In genomic region chr11:74468195-74468594, GRCm38 (mm10) we compare ENCODE assay signal across 8 mouse cellular contexts.
DNase-seq lines count a peak whose midpoint lies in the region; ATAC-seq lines count a peak whose summit lies in the region.

No protein-coding gene starts in this region.

- H3K27me3 ChIP-seq in heart, embryonic 10.5 days (ENCODE audit: insufficient read depth, poor library complexity, severe bottlenecking) = no peaks in the 10 kb centered on the region
- no peaks in the 10 kb centered on the region for H3K27me3 ChIP-seq in midbrain, embryonic 15.5 days (replicated peaks)

- peak overlapping the region; percentile 70; the same call in 1 of the 2 replicates for H3K27ac ChIP-seq in heart, embryonic 10.5 days
- H3K27ac ChIP-seq in midbrain, embryonic 15.5 days = peak overlapping the region; percentile 56; the same call in 1 of the 2 replicates

- intact Hi-C loops in heart, postnatal 10 days (cut with DNase I) = loop anchor here (5.0 kb wide), 1 partner anchor 66 kb away; no protein-coding TSS in a partner anchor

- H3K4me1 ChIP-seq in heart, embryonic 10.5 days = peaks cover 52% of the 10 kb centered on the region
- H3K4me1 ChIP-seq in midbrain, embryonic 15.5 days = peaks cover 21% of the 10 kb centered on the region

- DNase-seq in heart, embryonic 10.5 days (ENCODE audit: low spot score) = no peak
- no peak for DNase-seq in heart, adult 8-10 months (ENCODE audit: low spot score)
- DNase-seq in embryo, embryonic 10.5 days (ENCODE audit: low spot score) = peak; percentile 38
- DNase-seq in heart, postnatal 10 days = peak; percentile 58 to 62
- DNase-seq in layer of hippocampus, adult 11-12 months (ENCODE audit: low spot score) = no peak
- DNase-seq in c-Kit-positive CD71-positive TER-119-positive erythroid progenitor cells, embryonic 14.5 days (ENCODE audit: low spot score) = no peak
- DNase-seq in spleen, adult 18-20 months = no peak

- 15% methylated on average over 6 of the region's 6 CpGs for WGBS in heart, embryonic 10.5 days
- 15% methylated on average over 6 of the region's 6 CpGs for WGBS in midbrain, embryonic 15.5 days

- no peak overlapping the region for H3K9ac ChIP-seq in midbrain, embryonic 15.5 days

- peak; percentile 48; the same call in 1 of the 2 replicates for ATAC-seq in midbrain, embryonic 15.5 days (replicated peaks)

- H3K9me3 ChIP-seq in heart, embryonic 10.5 days = no peaks in the 10 kb centered on the region
- H3K9me3 ChIP-seq in midbrain, embryonic 15.5 days = no peaks in the 10 kb centered on the region

- H3K36me3 ChIP-seq in heart, embryonic 10.5 days = no peaks in the 10 kb centered on the region
- no peaks in the 10 kb centered on the region for H3K36me3 ChIP-seq in midbrain, embryonic 15.5 days (replicated peaks)

- peak overlapping the region; percentile 38 for H3K4me3 ChIP-seq in heart, embryonic 10.5 days
- H3K4me3 ChIP-seq in midbrain, embryonic 15.5 days = no peak overlapping the region

- no peak overlapping the region for H3K4me2 ChIP-seq in midbrain, embryonic 15.5 days

Comparison
In these comparisons a context has a peak if more than half of its experiments do, and no peak if none do; other contexts are left out.
1. DNase-seq: peak in embryo, embryonic 10.5 days (single experiment) and heart, postnatal 10 days (2 of 2); none in heart, embryonic 10.5 days (single experiment), heart, adult 8-10 months (single experiment), layer of hippocampus, adult 11-12 months (single experiment), c-Kit-positive CD71-positive TER-119-positive erythroid progenitor cells, embryonic 14.5 days (single experiment) and spleen, adult 18-20 months (0 of 2).